Mouse (Mus musculus) 3T3-L1 (cell line): ENCODE measurements around the gene Tex36.
A peak's percentile ranks its signal among the peaks of the same experiment; 100 is the strongest.

Source experiments
- DNase-seq: peaks from one replicate; pipeline ENCODE4 v3.0.0-alpha.2; 2015; ENCODE audit warnings: low read depth, low spot score

Tex36 gene

DNA sequence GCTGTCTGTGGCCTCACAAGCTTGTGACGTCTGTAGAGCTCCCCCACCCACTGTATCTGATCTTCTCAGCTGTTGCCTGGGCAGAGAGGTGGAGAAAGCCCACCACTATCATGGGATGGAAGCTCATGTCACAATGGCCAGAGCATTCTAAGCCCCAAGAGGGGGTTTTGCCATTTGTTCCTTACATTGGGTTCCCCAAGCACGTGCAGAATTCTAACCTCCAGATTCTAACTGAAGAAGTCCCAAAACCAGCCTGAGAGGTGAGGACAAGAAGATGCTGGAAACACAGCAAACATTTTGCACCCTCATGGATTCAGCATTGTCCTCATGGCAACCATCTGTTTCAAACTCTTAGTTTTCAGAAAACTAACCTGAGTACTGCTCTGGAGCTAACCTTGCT lies at the start of gene Tex36:
Gene Tex36 (minus strand): TSS at position 101 of the 400 bp plus-strand sequence.
- DNase-seq, result no peak

DNA sequence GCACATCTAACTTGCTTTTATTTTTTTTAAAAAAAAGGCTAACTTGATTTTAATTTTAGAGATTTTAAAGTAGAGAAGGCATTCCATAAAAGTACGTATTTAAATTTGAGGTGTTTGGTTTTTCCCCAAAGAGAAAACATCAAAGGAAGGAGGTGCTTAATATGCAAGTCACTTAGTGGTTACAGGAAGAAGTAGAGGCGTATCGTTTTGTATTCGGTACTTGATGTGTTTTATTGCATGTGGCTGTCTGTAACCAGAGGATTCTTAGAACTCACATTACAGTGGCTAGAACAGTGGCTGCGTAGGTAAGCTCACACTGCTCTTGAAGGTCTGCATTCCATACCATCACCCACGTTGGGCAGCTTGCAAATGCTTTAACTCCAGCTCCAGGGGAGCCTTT lies 43.8 kb upstream of the Tex36 start:
- no peak for DNase-seq

DNA sequence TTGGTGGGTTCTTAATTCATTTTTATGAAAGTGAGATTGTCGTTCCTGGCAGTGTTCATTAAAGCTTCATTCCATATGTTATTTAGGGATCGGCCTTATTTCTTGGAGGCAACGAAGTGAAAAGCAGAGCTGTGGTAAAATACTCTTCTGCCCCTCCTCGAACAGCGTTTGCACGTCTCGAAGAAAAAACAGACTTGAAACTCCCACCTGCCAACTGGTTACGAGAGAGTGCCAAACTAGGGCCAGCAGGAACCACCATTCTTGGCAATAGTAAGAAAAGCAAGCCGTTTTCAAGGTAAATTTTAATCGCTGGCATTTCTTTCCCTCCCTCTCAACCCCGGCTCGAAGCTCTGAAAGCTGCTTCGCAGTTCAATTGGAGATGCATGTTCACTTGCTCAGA lies 36.9 kb upstream of the Tex36 start:
- no peak for DNase-seq

DNA sequence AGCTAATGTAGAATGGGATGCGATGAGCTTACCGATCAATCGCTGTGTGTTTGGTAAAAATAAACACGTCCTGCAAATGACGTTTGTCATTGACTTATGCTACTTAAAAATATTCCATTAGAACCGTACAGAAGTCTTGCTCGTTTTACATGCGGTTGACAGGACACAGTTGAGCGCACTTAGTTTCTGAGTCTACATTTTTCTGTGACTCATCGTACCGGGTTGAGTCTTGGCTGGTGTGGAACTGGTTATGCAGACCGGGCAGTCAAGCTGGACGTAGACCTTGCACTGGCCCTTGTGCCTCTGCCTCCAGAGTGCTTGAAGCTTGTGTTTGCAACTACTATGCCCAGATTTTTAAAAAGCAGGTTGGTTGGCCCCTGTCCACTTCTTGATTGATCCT lies 36.3 kb upstream of the Tex36 start:
- DNase-seq, result peak; percentile 66

DNA sequence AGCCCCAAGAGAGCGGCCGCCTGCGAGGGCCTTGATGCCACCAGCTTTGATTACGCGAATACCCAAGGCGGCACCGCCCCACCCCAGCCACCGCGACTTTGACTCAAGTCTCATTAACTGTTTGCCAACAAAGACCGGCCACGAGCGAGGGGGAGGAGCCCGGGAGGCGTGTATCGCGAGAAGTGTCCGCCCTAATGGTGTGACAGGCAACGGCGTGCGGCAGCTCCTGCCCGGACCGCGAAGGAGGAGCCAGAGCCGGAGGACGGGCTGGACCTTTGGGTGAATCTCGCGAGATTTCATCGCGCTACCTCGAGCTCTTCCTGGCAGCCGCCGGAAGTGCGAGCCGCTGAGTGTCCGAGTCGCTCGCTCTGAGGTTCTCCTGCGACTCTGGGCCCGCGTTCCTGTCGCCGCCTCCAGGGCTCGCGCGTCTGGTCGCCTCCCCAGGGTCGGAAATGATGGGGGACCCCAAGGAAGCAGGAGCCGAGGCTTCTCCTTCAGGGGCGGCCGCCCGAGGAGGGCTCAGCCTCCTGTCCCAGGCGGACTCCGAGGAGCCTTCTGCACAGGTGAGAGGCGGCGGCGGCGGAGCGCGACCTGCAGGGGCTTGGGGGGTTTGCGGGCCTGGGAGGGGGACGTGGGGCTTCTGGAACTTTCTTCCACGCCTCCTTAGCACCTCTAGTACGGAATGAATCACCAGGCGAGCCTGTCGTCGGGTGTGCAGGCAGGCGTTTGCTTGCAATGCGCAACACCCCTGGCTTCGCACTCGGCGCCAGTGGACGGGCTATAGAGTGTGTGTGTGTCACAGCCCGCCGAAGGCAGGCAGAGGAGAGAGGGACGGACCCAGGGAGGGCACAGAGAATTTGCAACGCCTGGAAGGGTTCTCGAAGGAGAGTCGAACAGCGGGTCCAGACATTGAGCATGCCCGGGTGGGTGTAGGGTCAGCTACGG lies 35.7 kb upstream of the Tex36 start, which contains the start of gene Edrf1:
Gene Edrf1 (plus strand): TSS at position 183 of the 945 bp plus-strand sequence.
- peak; percentile 99 for DNase-seq

DNA sequence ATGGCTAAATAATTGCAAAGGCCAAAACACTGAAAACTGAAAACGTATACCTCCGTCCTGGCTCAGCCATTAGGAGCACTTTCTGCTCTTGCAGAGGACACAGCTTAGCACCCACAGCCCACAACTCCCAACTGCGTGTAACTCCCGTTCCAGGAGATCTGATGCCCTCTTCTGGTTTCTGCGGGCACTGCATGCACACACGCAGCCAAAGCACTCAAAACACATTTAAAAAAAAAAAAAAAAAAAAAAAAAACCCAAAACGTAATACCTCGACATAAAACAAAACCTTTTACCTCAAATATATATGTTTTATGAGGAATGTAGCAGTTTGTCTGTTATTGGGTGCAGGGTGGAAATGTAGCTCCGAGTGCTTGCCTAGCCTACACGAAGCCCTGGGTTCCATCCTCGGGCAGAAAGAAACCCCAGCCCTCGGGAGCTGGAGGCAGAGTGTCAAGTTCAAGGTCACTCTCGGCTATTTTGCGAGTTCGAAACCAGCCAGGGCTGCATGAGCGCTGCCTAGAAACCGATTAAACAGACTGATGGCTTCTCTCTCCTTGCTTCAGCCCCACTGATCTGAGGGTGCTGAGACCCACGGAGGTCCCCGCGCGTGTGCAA lies 34.9 kb upstream of the Tex36 start:
- DNase-seq, result peak; percentile 90

DNA sequence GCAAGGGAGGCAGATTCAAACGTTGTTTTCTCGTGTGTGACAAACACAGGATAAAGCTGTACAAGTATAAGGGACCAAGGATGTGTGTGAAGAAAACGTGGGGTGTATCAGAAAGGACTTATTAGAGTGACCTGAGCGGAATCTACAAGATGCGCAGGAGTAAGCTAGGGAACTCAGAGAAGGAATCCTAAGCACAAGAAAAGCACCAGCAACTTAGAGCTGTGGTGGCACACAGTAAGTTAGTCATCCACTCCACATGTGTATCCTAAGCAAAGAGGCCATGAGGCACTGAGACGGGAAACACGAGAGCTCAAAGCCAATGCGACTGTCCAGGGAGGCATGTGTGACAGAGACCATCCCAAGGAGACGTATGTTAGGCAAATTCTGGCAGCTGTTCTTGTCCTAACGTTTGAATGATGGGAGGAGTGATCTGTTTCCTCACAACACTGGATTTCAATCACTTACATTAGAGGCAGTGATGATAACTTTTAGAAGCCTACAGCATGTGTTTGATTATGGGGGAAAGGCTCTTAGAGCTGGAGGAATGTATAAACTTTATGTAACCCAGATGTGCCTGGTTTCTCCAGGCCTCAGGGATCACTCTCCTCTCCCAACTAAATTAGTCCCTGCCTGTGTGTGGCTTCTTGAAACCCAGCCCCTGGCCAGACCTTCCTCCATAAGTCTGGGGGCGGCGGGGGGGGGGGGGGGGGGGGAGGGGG lies 33.1 kb upstream of the Tex36 start:
- DNase-seq, result peak; percentile 19

DNA sequence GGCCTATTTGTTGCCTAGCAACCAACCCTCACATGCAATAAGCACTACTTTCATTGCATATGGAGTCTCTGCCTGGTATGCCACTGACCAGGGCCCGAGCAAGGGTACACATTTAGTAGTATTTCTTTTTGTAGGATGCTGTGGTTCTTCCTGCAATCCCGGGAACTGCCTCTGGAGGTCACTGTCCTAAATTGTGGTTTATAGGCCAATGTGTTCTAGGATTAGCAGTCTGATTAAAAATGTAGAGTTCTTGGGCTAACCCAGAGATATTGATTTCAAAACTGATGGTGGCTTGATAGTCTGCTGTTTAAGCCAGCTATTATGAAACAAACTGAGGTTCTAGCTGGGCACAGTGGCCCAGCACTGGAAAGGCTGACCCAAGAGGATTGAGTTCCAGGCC lies 30.5 kb upstream of the Tex36 start:
- peak; percentile 68 for DNase-seq

DNA sequence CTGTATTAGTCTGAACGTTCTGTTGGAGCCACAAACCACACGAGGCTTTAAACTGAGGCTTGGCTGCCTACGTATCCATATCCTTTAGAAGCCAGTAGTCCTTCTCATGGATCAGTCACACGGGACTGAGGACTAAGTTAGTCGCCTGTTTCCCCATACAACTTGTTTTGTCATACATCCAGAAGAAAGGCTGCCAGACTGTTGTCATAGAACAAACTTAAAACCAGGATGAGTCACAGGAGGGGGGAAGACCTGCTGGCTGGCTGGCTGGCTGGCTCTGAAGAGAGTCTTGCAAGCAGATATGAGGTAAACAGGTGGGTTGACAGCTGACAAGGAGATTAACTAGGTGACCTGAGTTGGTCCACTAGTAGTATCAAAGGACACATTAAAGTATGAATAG lies 28.9 kb upstream of the Tex36 start:
- DNase-seq, result peak; percentile 42

DNA sequence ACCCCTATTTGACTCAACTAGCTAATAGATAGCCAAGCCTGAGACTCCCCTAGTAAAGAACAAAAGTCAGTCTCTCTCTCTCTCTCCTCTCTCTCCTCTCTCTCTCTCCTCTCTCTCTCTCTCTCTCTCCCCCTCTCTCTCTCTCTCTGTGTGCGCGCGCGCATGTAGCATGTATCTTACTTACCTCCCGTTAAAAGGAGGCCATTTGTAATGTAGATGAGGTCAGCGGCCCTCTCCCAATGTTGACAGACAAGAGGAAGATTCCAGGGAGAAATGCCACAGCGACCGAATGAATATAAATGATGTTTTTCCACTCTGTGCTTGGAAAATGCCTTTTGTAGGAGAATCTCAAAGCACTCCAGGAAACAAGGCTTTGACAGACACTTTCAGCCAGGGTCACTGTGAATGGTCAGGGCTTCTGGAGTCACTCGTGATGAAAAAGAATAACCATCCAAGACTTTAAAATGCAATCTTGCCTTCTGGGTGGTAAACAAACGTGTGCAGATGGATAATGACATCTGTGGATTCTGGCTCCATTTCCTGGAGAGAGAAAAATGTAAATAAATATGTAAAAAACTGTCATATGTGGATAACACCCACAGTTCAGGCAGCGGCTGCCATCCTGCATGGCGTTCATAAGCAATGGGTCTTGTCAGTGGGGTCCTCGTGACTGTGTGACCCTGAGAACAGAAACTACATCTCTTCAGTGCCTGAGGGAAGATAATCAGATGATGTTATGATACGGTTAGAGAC lies 25.4 kb upstream of the Tex36 start:
- DNase-seq, result no peak

DNA sequence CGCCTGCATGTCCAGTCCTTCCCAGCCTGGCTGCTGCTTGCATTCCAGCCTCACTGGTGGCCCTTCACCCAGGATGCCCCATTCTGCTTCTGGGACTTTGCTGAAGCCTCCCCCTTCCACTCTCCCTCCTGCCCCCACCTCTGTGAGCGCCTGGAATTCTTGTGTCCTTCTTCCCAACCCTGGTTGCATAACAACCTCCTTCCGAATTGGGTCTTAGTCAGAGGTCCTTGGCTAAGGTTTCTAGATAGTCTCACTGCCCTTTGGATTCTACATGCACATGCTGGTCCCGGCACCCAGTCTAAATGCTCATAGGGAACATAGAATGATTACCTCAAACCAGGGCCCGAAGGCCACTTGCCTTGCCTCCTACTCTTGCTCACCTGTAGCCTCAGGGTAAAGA lies 21.3 kb upstream of the Tex36 start:
- no peak for DNase-seq

DNA sequence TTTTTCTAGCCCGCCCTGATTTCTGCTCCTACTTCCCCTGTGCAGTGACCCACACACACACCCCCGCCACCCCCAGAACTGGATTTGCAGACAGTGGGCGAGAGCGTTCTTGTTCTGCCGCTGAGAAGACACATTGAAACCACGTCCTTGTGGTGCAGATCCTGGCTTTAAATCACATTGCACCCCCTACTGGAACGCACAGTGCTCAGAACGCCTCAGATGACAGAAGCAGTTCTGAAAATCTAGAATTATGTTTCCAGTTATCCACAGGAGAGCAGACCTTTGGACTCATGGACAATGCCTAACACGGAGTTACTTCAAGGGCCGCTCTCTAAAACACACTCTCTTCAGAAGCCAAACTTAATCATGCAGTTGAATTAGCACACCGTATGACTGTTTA lies 18.8 kb upstream of the Tex36 start:
- no peak for DNase-seq

DNA sequence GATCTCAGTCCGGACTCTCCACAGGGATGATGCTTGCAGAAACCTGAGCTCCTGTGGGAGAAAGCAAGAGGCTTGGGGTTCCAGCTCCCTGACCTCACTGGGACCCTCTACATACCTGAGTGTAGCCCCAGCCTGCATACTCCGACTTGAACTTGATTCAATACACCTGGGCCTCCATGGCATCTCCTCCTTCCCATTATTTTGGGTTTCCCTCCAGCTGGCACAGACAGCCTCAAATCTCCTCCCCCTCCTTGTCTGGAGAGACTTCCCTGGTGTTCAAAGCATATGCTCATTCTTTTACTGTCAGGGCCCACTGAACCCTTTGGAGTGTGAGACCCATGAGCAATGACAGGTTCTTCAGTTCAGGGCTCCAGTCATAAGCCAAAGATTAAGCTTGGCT lies 11.0 kb upstream of the Tex36 start:
- no peak for DNase-seq

DNA sequence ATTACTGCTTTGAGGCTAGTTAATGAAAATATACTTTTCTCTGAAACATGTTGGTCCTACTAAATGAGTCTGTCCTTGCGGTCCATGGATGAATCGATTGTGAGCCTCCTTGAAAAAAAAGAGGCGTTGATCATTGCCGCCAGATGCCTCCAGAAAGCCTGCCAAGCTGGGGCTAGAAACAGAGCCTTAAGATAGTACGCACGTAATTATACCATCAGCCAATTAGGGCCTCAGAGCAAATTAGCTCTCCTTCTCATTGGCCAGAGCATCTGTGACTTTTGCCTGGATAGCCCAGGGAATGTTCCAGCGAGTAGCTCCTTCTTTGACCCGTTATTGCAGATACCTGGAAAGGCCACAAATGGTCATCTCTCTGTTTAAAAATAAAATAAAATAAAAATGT lies 7.6 kb upstream of the Tex36 start:
- no peak for DNase-seq

DNA sequence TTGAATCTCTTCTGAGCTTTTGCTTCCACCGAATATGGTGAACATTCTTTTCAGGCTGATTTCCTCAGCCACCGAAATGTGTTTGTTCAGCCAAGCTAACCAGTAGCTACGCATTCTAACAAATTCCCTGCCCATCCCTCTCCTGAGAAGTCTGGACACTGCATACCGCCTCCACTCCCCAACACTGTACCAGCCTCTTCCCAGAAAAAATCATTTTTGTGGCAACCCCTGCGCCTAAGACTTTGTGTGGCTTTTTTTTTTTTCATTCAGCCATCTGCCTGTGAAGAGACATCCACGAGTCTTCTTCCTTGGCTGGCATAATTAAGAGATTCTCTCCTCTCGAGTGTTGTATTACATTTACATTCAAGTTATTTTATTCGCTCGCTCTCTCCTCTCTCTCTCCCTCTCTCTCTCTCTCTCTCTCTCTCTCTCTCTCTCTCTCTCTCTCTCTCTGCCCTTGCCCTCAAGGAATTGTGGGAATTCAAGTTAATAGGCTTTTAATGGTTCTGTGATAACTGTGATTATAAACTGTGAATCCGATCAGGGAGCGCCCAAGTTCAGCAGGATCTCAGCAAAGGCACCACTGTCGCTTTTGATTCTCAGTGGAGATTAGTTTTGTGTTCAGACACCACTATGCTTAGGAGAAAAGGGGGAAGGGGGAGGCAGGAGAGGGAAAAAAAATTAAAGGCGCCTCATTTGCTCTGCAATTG lies 6.8 kb upstream of the Tex36 start:
- no peak for DNase-seq

DNA sequence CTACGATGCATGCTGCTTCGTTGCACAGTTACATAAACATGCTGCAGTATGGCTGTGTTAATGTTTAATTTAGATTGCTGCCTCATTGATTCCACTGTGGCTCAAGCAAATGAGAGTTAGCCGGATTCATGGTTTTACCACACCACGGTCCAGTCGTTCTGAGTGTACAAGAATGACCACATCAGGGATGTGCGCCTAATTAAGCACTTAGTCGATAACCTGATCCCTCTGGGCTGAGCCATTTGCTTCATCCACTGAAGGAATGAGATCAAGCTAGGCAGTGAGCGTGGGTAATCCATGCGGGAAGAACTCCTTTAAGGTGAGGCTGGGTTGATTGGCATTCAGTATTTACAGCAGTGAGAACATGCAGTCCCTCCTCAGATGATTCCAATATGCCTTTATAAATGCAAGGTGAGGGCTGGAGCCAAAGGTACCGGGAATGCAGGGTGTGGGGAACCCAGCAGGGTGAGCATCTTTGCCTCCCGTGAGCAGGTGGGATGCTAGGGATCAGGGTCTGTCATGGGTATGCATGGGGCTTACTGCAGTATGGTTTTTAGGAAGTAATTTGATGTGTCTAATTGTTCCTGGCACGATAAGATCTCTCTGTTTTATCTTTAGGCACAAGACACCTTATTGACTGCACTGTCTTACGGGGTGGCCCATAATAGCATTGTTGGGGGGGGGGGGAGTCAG lies 6.1 kb upstream of the Tex36 start:
- DNase-seq, result no peak

DNA sequence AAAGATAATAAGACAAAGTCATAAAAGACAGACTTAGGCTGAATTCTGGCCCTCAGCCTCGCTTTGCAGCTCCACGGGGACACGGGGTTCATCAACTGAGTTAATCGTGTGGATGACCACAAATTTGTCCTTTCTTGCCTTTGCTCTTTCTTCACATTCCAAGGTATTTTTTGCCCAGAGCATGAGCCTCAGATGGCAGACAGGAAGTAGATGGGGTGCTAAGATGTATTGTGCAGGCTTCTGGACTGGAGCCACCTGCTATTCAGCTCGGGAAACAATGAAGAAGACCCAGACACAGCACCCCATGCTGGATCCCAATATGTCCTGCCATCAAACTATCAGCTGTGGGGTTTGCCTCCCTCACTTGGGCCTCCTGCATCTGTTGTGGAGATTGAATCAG lies 5.4 kb upstream of the Tex36 start:
- DNase-seq, result no peak

DNA sequence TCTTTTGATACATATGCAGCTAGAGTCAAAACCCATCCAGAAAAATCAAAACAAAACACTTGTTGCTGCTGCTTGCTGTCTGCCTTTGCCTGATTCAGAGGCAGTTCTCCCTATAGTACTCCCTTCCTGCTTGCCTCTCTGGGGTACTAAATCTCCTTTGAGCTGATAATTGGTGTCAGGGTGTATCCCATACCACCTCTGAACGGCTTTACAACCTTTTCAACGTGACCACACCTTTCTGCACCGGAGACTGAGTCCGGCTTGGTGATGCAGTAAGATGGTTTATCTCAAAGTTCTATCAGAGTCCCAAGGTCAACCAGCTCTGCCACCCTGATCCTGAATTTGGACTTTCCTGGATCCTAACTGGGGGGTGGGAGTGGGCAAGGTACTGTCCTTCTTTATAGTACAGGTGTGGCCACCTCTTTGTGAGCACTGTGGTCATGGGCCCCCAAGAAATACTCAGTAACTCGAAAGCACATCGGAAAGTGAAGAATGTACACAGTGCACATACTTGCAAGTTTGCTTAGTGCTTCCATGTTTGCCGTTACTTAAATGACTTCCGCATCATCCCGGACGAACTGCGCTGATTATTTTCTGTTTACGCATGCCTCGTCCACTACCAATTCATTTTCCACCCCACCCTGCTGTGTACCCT lies 2.6 kb upstream of the Tex36 start:
- DNase-seq, result no peak

DNA sequence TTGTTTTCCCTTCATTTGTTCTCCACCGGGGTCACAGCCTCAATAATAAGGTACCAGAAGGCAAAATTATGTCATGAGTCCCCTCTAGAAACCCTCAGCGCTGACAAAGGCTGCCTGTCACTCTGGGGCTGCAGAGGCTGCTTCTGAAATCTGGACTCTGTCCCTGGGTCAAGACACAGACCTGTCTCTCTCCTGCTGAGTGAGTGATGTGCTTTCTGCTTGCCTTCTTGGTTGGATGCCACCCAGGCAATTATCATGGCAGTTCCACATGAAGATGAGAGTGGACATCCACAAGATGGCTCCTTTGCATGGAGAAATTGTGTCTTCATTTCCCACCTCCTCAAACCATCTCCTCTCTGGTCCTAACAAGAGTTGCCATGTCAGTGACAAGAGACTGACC lies 1.2 kb upstream of the Tex36 start:
- no peak for DNase-seq

DNA sequence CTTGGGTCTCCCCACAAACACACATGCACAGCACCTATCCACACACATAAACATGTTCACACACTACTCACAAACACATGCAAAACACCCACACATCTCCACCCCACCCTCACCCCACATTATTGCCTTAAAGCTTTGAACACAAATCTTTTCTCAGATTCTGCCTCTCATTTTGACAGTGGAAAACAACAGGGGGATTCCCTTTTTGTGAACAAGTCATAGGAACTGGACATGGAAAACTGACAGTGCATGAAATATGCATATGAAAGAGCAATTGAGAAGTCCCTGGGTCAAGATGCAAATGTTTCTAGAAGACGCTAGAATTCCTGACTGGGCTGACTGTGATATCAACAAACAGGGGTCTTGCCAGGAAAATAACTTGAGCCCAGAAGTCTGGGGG lies 1.4 kb downstream of the Tex36 start:
- DNase-seq, result no peak
